Mouse (Mus musculus) small intestine, adult 2 months (tissue): ENCODE results near the gene Ankrd27.

Experiments used
- CTCF ChIP-seq: fragments of 200-500 bp; IDR thresholded peaks from 2 replicates; pipeline ENCODE4 v1.5.1; 2012; ENCODE audit warnings: low read depth, mild to moderate bottlenecking, control low read depth, inconsistent platforms, low read length, moderate library complexity, mixed read lengths; ENCODE audit not compliant: insufficient replicate concordance, insufficient read length; ENCODE audit errors: extremely low read depth
- POLR2A ChIP-seq: fragments of 200-500 bp; IDR thresholded peaks from 2 replicates; pipeline ENCODE4 v1.6.1; 2012; ENCODE audit warnings: low read depth, mild to moderate bottlenecking, control low read depth, inconsistent platforms, low read length, moderate library complexity

DNA sequence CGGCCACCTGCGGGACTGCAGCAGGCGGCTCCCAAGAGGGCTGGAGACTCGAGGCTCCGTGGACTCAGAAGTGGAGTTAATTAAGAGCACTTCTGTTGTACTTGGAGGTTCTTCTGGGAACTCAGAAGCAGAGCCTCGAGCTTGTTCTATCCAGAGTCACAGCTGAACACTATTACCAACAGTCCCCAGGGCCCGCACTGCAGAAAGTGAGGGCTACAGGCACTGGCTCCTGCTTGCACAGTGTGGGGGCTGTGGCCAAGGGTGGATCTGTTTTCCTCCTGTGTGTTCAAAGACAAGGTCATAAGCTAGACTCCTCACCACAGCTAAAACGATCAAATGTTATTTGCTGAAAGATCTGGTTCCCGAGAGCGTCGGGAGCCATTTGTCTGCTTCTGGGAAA is 100.2 kb downstream of the Ankrd27 start:
- TF ChIP-seq CTCF (no peak), POLR2A (no peak)
